Mouse (Mus musculus) ES-E14 (cell line): ENCODE data around the gene Polr1c.

Experiments used
- CHD2 ChIP-seq: IDR thresholded peaks from 2 replicates; pipeline ENCODE4 v1.6.1; 2014; ENCODE audit warnings: mild to moderate bottlenecking, low read depth, low read length, inconsistent platforms
- MAFK ChIP-seq: IDR thresholded peaks from 2 replicates; pipeline ENCODE4 v1.6.1; 2014; ENCODE audit warnings: mild to moderate bottlenecking, low read depth, low read length, inconsistent platforms; ENCODE audit not compliant: insufficient read depth
- ZC3H11A ChIP-seq: IDR thresholded peaks from 2 replicates; pipeline ENCODE4 v1.6.1; 2012; ENCODE audit warnings: low read depth, mild to moderate bottlenecking, inconsistent platforms, low read length, borderline replicate concordance
- ZNF384 ChIP-seq: IDR thresholded peaks from 2 replicates; pipeline ENCODE4 v1.6.1; 2012; ENCODE audit warnings: low read depth, low read length, inconsistent platforms

GRCm38 (mm10) chr17:46251174-46251573 lies 3.3 kb upstream of the Polr1c start:
- TF ChIP-seq ZNF384 (no peak), MAFK (no peak), ZC3H11A (no peak), CHD2 (no peak)
